Mouse (Mus musculus) megakaryocyte, embryonic 14.5 days (primary cell): ENCODE results near the gene Slc1a2.

Source experiments
- FLI1 ChIP-seq: IDR thresholded peaks from 2 replicates; pipeline ENCODE4 v1.6.1; 2012; ENCODE audit warnings: low read length, inconsistent platforms, mixed read lengths
- GATA1 ChIP-seq: IDR thresholded peaks from 3 replicates; pipeline ENCODE4 v1.6.1; 2012; ENCODE audit warnings: mixed read lengths, low read length, inconsistent platforms, borderline replicate concordance

DNA sequence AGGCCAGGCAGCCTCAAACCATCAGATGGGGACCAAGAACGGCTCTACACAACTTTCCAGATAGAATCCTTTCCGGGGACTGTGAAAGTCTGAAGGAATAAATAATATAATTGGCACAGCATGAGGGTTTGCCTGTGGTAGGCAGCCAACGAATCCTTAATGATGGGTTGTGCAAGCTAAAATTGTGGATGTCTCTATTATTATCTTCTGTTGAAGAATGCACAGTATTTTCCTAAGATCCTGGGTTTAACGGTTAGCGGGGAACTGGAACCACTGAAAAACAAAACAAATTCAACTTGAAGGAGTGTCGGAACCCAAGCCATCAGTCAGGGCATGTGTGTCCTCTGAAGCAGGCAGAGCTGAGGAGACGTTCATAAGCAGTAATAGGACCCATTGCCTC lies 124.3 kb downstream of the Slc1a2 start:
- TF ChIP-seq GATA1, result no peak
- no peak for TF ChIP-seq FLI1
